Mouse (Mus musculus) embryonic facial prominence, embryonic 13.5 days (tissue): ENCODE results near the gene Haghl. TPM values are rescaled to one million over a fixed set of nuclear protein-coding genes. Genes with fewer than 3 reads are reported as not detected.

Experiments used
- ATAC-seq: fragments of 200-750 bp; cut with Nextera tagmentation; 2 replicates; pipeline ENCODE4 v1.8.0; 2017; ENCODE audit warnings: low read depth; ENCODE audit not compliant: insufficient number of reproducible peaks, insufficient read depth, low FRiP score, low TSS enrichment
- H3K27ac ChIP-seq: fragments of 300-500 bp; sonication (generic); 2 replicates; pipeline ENCODE4 v1.5.1; 2015; ENCODE audit warnings: moderate library complexity, mild to moderate bottlenecking, inconsistent platforms
- H3K27me3 ChIP-seq: fragments of 300-500 bp; sonication (generic); 2 replicates; pipeline ENCODE4 v1.6.1; 2015; ENCODE audit warnings: mild to moderate bottlenecking, inconsistent platforms
- H3K36me3 ChIP-seq: fragments of 300-500 bp; sonication (generic); 2 replicates; pipeline ENCODE4 v1.6.1; 2015; ENCODE audit warnings: mild to moderate bottlenecking, inconsistent platforms
- H3K4me1 ChIP-seq: fragments of 300-500 bp; sonication (generic); 2 replicates; pipeline ENCODE4 v1.6.1; 2015; ENCODE audit warnings: inconsistent platforms
- H3K4me2 ChIP-seq: fragments of 300-500 bp; sonication (generic); 2 replicates; pipeline ENCODE4 v1.6.1; 2015; ENCODE audit warnings: moderate library complexity, mild to moderate bottlenecking, inconsistent platforms
- H3K4me3 ChIP-seq: fragments of 300-500 bp; sonication (generic); 2 replicates; pipeline ENCODE4 v1.5.1; 2015; ENCODE audit warnings: mild to moderate bottlenecking, inconsistent platforms
- H3K9ac ChIP-seq: fragments of 300-500 bp; sonication (generic); 2 replicates; pipeline ENCODE4 v1.6.1; 2015; ENCODE audit warnings: mild to moderate bottlenecking, inconsistent platforms
- H3K9me3 ChIP-seq: fragments of 300-500 bp; sonication (generic); 2 replicates; pipeline ENCODE4 v1.6.1; 2016; ENCODE audit warnings: inconsistent platforms
- WGBS: fragments of 180-500 bp; shearing (Covaris S2); methylation state at CpG from one replicate; pipeline ENCODE4 v1.1.7; 2015; ENCODE audit warnings: mixed read lengths; 5-methylcytosine and 5-hydroxymethylcytosine counted together
- microRNA-seq: library from miRNA; unstranded; fragments of <30 nt; microRNA quantifications from one replicate; pipeline ENCODE4, GENCODE M21; 2016
- polyA plus RNA-seq: library from polyadenylated mRNA; unstranded; fragments of >200 nt; fragmentation: Nextera tagmentation; extraction: Ambion mirVana; gene quantifications from 2 replicates; pipeline ENCODE4 v1.2.1, GENCODE M21; 2015

The Haghl gene
- polyA plus RNA-seq, 1 experiment from 2014 or later = 89.5 TPM

GRCm38 (mm10) chr17:25732082-25732481 is 53.4 kb downstream of the Haghl start:
- H3K4me3 ChIP-seq = no peak overlapping the region
- no peak overlapping the region for H3K4me2 ChIP-seq
- no peaks in the 10 kb centered on the region for H3K9me3 ChIP-seq
- no peak overlapping the region for H3K9ac ChIP-seq
- no peaks in the 10 kb centered on the region for H3K27me3 ChIP-seq
- ATAC-seq = no peak
- peaks cover 11% of the 10 kb centered on the region for H3K4me1 ChIP-seq
- WGBS = 17% methylated on average over 2 of the region's 2 CpGs
- H3K27ac ChIP-seq = no peak overlapping the region
- H3K36me3 ChIP-seq = peaks cover 24% of the 10 kb centered on the region

Small RNA genes lying within 50 kb of the gene (microRNA-seq; reads per million reads assigned to microRNA genes)
- gene Gm25083 (not detected), gene Mir3082 (1.7 reads per million), gene Mir6966 (not detected)

Other genes with a start within 250 kb of the Haghl start
- gene Sox8, start 215.0 kb downstream of the Haghl start, polyA plus RNA-seq = 9.1 and 11.1 TPM in 2 replicates
- gene Lmf1, start 206.6 kb downstream of the Haghl start, polyA plus RNA-seq = 28.7 and 33.8 TPM in 2 replicates
- gene Gng13, start 68.5 kb downstream of the Haghl start, polyA plus RNA-seq = 5.8 and 10.3 TPM in 2 replicates
- 31.6 and 35.9 TPM in 2 replicates for gene Chtf18, start 58.3 kb downstream of the Haghl start, polyA plus RNA-seq
- gene Rpusd1, start 58.0 kb downstream of the Haghl start, polyA plus RNA-seq = 28.0 and 28.9 TPM in 2 replicates
- gene Mslnl, start 49.6 kb downstream of the Haghl start, polyA plus RNA-seq = 0.83 TPM in 1 of 2 replicates, not detected in the other
- 0.17 and 0.42 TPM in 2 replicates for gene Msln, start 31.3 kb downstream of the Haghl start, polyA plus RNA-seq
- gene Narfl, start 11.9 kb downstream of the Haghl start, polyA plus RNA-seq = 24.7 and 24.9 TPM in 2 replicates
- gene Ccdc78, start 907 bp upstream of the Haghl start, polyA plus RNA-seq = 0.20 and 0.25 TPM in 2 replicates
- 65.3 and 78.1 TPM in 2 replicates for gene Fam173a, start 7.2 kb upstream of the Haghl start, polyA plus RNA-seq
- gene AC134908.4, start 10.0 kb upstream of the Haghl start, polyA plus RNA-seq = not detected in 2 replicates
- 43.4 and 50.1 TPM in 2 replicates for gene Metrn, start 11.5 kb upstream of the Haghl start, polyA plus RNA-seq
- 3.6 and 4.2 TPM in 2 replicates for gene Fbxl16, start 23.4 kb upstream of the Haghl start, polyA plus RNA-seq
- 26.5 and 30.0 TPM in 2 replicates for gene Wdr24, start 38.0 kb upstream of the Haghl start, polyA plus RNA-seq
- 48.3 and 52.8 TPM in 2 replicates for gene Jmjd8, start 43.2 kb upstream of the Haghl start, polyA plus RNA-seq
- gene Stub1, start 47.7 kb upstream of the Haghl start, polyA plus RNA-seq = 319 and 353 TPM in 2 replicates
- 1.4 and 2.7 TPM in 2 replicates for gene Rhbdl1, start 51.6 kb upstream of the Haghl start, polyA plus RNA-seq
- 1.3 and 2.9 TPM in 2 replicates for gene Gm20683, start 56.1 kb upstream of the Haghl start, polyA plus RNA-seq
- 26.4 and 31.4 TPM in 2 replicates for gene Rhot2, start 59.2 kb upstream of the Haghl start, polyA plus RNA-seq
- 30.0 and 31.2 TPM in 2 replicates for gene Wdr90, start 75.8 kb upstream of the Haghl start, polyA plus RNA-seq
- 11.1 and 13.4 TPM in 2 replicates for gene Mcrip2, start 83.1 kb upstream of the Haghl start, polyA plus RNA-seq
- 47.1 and 50.6 TPM in 2 replicates for gene Mettl26, start 89.4 kb upstream of the Haghl start, polyA plus RNA-seq
- gene Wfikkn1, start 95.2 kb upstream of the Haghl start, polyA plus RNA-seq = 0.56 and 0.73 TPM in 2 replicates
- 32.9 and 36.6 TPM in 2 replicates for gene Rab40c, start 134.1 kb upstream of the Haghl start, polyA plus RNA-seq
- gene Pigq, start 159.3 kb upstream of the Haghl start, polyA plus RNA-seq = 50.6 and 53.8 TPM in 2 replicates
- not detected in 2 replicates for gene Nhlrc4, start 159.3 kb upstream of the Haghl start, polyA plus RNA-seq
- 0.18 and 0.26 TPM in 2 replicates for gene A930017K11Rik, start 166.9 kb upstream of the Haghl start, polyA plus RNA-seq
- 23.4 and 24.2 TPM in 2 replicates for gene Capn15, start 200.1 kb upstream of the Haghl start, polyA plus RNA-seq